Mouse (Mus musculus) heart, embryonic 14.5 days (tissue): ENCODE measurements at regions not wholly inside any gene's neighbourhood (a gene's known extent, or its start where the extent isn't known, plus 50 kb on each side); places are given as distances from the start of the nearest gene placed in this dataset.

Experiments used
- ATAC-seq: fragments of 200-750 bp; cut with Nextera tagmentation; 2 replicates; pipeline ENCODE4 v1.8.0; 2017; ENCODE audit warnings: low read depth, moderate TSS enrichment; ENCODE audit not compliant: insufficient number of reproducible peaks, insufficient read depth, low FRiP score
- H3K27ac ChIP-seq, 2 experiments: fragments of 200-500 bp in 1 of 2; fragments of 300-500 bp in 1 of 2; sonication (generic) in 1 of 2; replicated peaks in 1 of 2; 2 replicates each; pipeline ENCODE4 v1.5.1; 2012 to 2014; ENCODE audit warnings: low read depth in 2 of 2, low read length in 2 of 2, control low read depth in 1 of 2, mild to moderate bottlenecking in 1 of 2, mixed read lengths in 1 of 2; ENCODE audit not compliant: control insufficient read depth in 1 of 2, insufficient read depth in 1 of 2
- H3K27me3 ChIP-seq: fragments of 300-500 bp; sonication (generic); 2 replicates; pipeline ENCODE4 v1.6.1; 2014; ENCODE audit warnings: mild to moderate bottlenecking, low read length, control low read depth; ENCODE audit not compliant: control insufficient read depth, insufficient read depth
- H3K36me3 ChIP-seq: fragments of 300-500 bp; sonication (generic); 2 replicates; pipeline ENCODE4 v1.6.1; 2014; ENCODE audit warnings: mild to moderate bottlenecking, control low read depth, low read length, mixed read lengths; ENCODE audit not compliant: control insufficient read depth, insufficient read depth
- H3K4me1 ChIP-seq, 2 experiments: fragments of 200-500 bp in 1 of 2; fragments of 300-500 bp in 1 of 2; sonication (generic) in 1 of 2; 2 replicates each; pipeline ENCODE4 v1.6.1; 2012 to 2014; ENCODE audit warnings: low read length in 2 of 2, control low read depth in 1 of 2, mixed read lengths in 1 of 2; ENCODE audit not compliant: control insufficient read depth in 2 of 2, insufficient read depth in 2 of 2
- H3K4me2 ChIP-seq: fragments of 300-500 bp; sonication (generic); 2 replicates; pipeline ENCODE4 v1.6.1; 2014; ENCODE audit warnings: mild to moderate bottlenecking, low read length
- H3K4me3 ChIP-seq, 2 experiments: fragments of 200-500 bp in 1 of 2; fragments of 300-500 bp in 1 of 2; sonication (generic) in 1 of 2; 2 replicates each; pipeline ENCODE4 v1.5.1; 2012 to 2014; ENCODE audit warnings: low read length in 2 of 2, mild to moderate bottlenecking in 2 of 2, control low read depth in 1 of 2, low read depth in 1 of 2, moderate library complexity in 1 of 2; ENCODE audit not compliant: control insufficient read depth in 1 of 2, insufficient read depth in 1 of 2
- H3K9ac ChIP-seq: fragments of 300-500 bp; sonication (generic); 2 replicates; pipeline ENCODE4 v1.6.1; 2014; ENCODE audit warnings: mild to moderate bottlenecking, low read length
- H3K9me3 ChIP-seq: fragments of 300-500 bp; sonication (generic); 2 replicates; pipeline ENCODE4 v1.6.1; 2016; ENCODE audit warnings: low read length, control low read depth; ENCODE audit not compliant: control insufficient read depth
- WGBS: fragments of 180-500 bp; shearing (Covaris S2); extraction: QIAGEN DNeasy Blood & Tissue Kit; methylation state at CpG from one replicate; pipeline ENCODE4 v1.1.7; 2014; 5-methylcytosine and 5-hydroxymethylcytosine counted together

DNA sequence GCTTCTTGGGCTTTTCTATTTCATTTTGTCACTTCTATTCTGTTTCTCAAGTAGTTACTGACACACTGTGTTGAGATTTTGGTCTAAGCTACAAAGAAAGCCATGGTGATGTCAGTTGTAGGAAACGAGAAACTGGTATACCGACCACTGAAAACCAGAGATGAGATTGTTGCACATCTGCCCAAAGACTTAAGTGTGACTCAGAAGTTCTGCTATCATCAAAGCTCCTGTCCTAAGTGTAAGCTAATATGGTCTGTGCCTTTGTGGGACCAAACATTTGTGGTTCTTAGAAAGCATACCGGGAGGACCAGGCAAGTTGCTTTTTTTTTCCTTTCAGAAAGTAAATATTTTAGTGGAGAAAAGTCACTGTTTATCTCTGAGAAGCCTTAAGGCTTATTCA lies 1451.8 kb upstream of the A1bg start:
- ATAC-seq: no peak
- Histone ChIP-seq H3K27ac (no peak overlapping the region), H3K9ac (no peak overlapping the region), H3K36me3 (no peaks in the 10 kb centered on the region), H3K27me3 (no peaks in the 10 kb centered on the region), H3K4me3 (no peak overlapping the region), H3K9me3 (no peaks in the 10 kb centered on the region), H3K4me1 (no peaks in the 10 kb centered on the region), H3K4me2 (no peak overlapping the region)
- 83% methylated on average over 3 of the region's 3 CpGs for WGBS

- H3K9ac ChIP-seq: no peak overlapping the region
- H3K27me3 ChIP-seq: no peaks in the 10 kb centered on the region
- no peak for ATAC-seq
- H3K4me1 ChIP-seq: no peaks in the 10 kb centered on the region
- H3K4me2 ChIP-seq: no peak overlapping the region
- no peaks in the 10 kb centered on the region for H3K9me3 ChIP-seq
- no peak overlapping the region for H3K4me3 ChIP-seq
- no peaks in the 10 kb centered on the region for H3K36me3 ChIP-seq
- H3K27ac ChIP-seq: no peak overlapping the region
Observed at GRCm38 (mm10) chr15:62361171-62361570, 1438.4 kb upstream of the A1bg start.

DNA sequence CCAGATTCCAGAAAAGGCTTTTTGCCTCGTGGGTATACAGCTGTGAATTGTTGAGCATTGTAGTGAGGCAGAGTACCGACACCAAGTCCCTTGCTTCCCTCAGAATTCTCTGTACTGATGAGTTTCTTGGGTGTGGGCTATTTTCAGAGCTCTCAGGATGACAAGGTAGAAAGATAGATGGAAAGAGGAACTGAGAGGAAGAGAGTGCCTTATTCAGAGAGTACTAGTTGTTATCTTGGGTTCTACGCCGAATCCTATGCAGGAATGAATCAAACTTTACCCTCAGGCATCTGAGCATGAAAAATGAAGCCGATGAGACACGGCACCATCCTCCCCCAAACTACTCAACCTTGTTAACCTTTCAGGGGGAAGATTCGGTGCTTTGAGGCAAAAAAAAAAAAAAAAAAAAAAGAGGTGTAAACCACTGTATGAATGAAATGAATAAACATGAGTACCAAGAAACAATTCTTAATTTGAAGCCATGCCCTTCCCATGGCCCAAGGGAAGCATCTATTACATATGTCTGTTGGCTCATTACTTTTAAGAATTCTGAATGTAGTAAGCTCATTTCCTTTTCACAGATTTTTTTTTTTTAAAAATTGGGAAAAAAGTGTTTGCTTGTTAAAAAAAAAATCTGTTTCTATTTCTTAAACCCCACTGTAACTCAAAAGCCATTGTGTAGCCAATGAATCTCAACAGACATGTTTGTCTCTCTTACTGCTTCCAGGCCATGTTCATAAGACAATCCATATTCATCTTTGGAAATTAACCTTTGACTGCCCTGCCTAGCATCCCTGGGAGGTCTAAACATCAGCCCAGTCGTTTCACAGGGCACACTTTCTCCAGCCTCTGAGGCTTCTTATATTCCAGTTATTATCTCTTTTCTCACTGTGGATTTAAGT lies 1435.8 kb upstream of the A1bg start:
- WGBS: 68% methylated on average over 8 of the region's 8 CpGs
- ATAC-seq: no peak
- Histone ChIP-seq H3K4me2 (no peak overlapping the region), H3K9me3 (no peaks in the 10 kb centered on the region), H3K36me3 (no peaks in the 10 kb centered on the region), H3K27ac (no peak overlapping the region), H3K9ac (no peak overlapping the region), H3K27me3 (no peaks in the 10 kb centered on the region), H3K4me1 (no peaks in the 10 kb centered on the region), H3K4me3 (no peak overlapping the region)

- H3K4me3 ChIP-seq: no peak overlapping the region
- no peaks in the 10 kb centered on the region for H3K9me3 ChIP-seq
- H3K27ac ChIP-seq: no peak overlapping the region
- H3K9ac ChIP-seq: no peak overlapping the region
- no peaks in the 10 kb centered on the region for H3K36me3 ChIP-seq
- WGBS: 70% methylated on average over 4 of the region's 4 CpGs
- H3K4me2 ChIP-seq: no peak overlapping the region
- H3K4me1 ChIP-seq: no peaks in the 10 kb centered on the region
- no peak for ATAC-seq
- H3K27me3 ChIP-seq: no peaks in the 10 kb centered on the region
Observed at GRCm38 (mm10) chr15:62353786-62354185, 1431.0 kb upstream of the A1bg start.

GRCm38 (mm10) chr15:62350862-62351757 lies 1428.3 kb upstream of the A1bg start:
- Histone ChIP-seq H3K27me3 (no peaks in the 10 kb centered on the region), H3K4me3 (no peak overlapping the region), H3K36me3 (no peaks in the 10 kb centered on the region), H3K4me2 (no peak overlapping the region), H3K4me1 (no peaks in the 10 kb centered on the region), H3K9ac (no peak overlapping the region), H3K9me3 (no peaks in the 10 kb centered on the region), H3K27ac (no peak overlapping the region)
- 74% methylated on average over 6 of the region's 6 CpGs for WGBS
- no peak for ATAC-seq

GRCm38 (mm10) chr15:62349981-62350380 lies 1427.2 kb upstream of the A1bg start:
- ATAC-seq: no peak
- Histone ChIP-seq H3K4me1 (no peaks in the 10 kb centered on the region), H3K36me3 (no peaks in the 10 kb centered on the region), H3K9ac (no peak overlapping the region), H3K27me3 (no peaks in the 10 kb centered on the region), H3K4me2 (no peak overlapping the region), H3K9me3 (no peaks in the 10 kb centered on the region), H3K4me3 (no peak overlapping the region), H3K27ac (no peak overlapping the region)
- WGBS: 97% methylated on average over 3 of the region's 3 CpGs

DNA sequence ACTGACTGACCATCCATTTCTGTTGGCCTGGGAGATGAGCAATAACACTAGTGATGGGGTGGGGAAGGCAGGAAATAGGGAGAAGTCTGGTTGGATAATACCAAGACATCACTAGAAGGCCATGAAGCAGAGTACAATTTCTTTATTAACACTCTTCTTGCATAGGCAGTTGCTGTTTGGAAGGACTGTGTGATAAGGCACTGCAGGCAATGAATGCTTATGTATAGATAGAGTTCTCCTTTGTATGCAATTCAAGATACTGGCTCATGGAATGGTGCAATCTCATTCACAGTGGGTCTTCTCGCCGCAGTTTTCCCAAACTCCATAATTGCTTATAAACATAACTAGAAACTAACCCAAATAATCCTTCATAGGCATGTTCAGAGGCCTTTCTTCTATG lies 1426.1 kb upstream of the A1bg start:
- H3K4me2 ChIP-seq: no peak overlapping the region
- no peak for ATAC-seq
- no peaks in the 10 kb centered on the region for H3K4me1 ChIP-seq
- no peaks in the 10 kb centered on the region for H3K9me3 ChIP-seq
- H3K36me3 ChIP-seq: no peaks in the 10 kb centered on the region
- H3K4me3 ChIP-seq: no peak overlapping the region
- H3K27me3 ChIP-seq: no peaks in the 10 kb centered on the region
- no peak overlapping the region for H3K27ac ChIP-seq
- 92% methylated on average over 2 of the region's 2 CpGs for WGBS
- H3K9ac ChIP-seq: no peak overlapping the region
